Mouse (Mus musculus): ENCODE results near the gene Safb2.

- TF ChIP-seq REST (IDR thresholded peaks at IDR 0.05; ENCODE audit: insufficient read depth, insufficient read length), result no peak
- TF ChIP-seq TCF12 (IDR thresholded peaks at IDR 0.05; ENCODE audit: insufficient read depth, poor library complexity, severe bottlenecking), result no peak
- no peak for TF ChIP-seq USF1 (IDR thresholded peaks at IDR 0.05; ENCODE audit: low read depth)
- no peak for TF ChIP-seq POLR2A (IDR thresholded peaks at IDR 0.05; ENCODE audit: insufficient read length, low read depth)
Measured at GRCm38 (mm10) chr17:56551841-56552581, 32.4 kb downstream of the Safb2 start.

Data from myocyte (in vitro differentiated cells).